Mouse (Mus musculus) kidney, postnatal 14 days (tissue): ENCODE results near the gene Rpl5.
A peak's percentile ranks its signal among the peaks of the same experiment; 100 is the strongest.

Source experiments
- DNase-seq: peaks from one replicate; pipeline ENCODE4 v3.0.0; 2022; ENCODE audit warnings: mixed read lengths

The Rpl5 gene

DNA sequence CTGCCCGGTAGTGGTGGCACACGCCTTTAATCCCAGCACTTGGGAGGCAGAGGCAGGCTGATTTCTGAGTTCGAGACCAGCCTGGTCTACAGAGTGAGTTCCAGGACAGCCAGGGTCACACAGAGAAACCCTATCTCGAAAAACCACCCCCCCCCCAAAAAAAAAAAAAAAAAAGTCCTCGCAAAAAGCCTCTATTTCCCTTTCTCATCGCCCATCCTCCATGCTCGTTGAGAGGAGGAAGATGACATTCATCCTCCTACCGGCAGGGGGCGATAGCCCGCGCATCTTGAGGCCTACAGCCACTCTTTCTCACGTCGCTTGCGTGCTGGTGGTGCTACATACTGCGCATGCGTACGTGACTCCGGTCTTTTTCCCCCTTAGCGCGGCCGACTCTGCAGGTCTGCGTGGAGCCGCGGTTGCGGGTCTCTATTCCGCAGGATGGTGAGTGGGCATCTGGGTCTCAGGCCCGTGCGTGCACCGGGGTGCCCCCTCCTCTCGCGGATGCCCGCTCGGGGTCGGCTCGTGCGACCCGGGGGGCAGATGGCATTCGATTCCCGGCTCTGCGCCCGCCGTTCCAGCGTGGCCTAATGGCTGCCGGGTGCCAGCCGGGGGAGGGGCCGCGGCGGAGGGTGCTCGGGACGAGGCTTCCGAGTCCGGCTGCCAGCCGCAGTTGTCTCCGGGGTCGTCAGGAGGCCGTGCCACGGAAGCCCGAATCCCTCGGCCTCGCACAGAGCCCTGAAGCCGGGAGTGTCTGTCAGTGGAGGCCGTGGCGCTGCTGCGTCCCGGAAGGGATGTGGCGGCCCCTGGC lies at the start of gene Rpl5:
Gene Rpl5 (plus strand): TSS at position 297 of the 808 bp plus-strand sequence.
- peak; percentile 96 for DNase-seq

DNA sequence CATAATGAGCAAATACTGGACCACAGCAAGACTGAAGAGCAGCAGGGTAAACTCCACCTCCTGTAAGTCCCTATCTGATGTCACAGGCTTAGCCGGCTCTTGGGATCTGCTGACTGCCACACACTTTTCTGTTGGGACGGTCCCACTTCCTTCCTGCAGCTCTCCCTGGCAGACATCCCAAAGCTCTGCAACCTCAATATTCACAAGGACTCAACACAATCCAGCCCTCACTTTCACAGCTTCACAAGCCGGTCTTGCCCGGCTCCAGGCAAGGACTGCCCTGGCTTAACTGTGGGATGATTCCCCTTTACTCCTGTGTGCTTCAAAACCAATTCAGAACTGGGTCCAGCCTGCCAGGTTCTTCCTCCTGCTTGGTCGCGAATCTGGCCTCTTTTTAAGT lies 46.5 kb upstream of the Rpl5 start:
- peak; percentile 69 for DNase-seq

DNA sequence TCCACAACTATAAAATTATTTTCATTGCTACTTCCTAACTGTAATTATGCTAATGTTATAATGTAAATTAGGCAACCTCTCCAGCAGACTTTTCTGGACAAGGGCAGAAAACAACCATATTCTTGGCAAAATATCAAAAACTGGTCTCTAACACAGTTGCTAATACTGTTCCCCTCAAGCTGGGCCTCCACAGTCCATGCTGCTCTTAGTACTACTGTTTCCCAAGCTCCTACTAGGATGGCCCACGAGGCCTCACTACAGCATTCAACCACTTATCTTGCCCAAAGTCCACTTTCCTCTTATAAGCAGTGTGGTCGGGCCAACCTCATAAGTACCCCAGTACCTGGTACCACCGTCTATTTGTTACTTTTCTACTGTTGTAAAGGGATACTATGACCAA lies 45.7 kb upstream of the Rpl5 start:
- no peak for DNase-seq

DNA sequence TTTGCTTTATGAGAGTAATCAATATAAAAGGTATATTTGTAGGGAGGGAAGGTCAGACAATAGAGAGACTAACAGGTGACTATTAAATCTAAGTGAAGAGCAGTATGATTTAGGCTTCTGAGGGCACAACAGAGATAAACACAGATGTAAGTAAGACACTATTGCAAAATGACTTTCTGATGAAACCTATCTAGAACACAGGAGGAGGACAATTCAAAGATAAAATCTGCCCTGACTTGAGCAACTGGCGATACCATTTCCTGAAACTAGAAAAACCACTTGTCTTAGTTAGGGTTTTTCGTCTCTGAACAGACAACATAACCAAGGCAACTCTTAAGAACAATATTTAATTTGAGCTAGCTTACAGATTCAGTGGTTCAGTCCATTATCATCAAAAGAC lies 44.8 kb upstream of the Rpl5 start:
- DNase-seq: no peak

DNA sequence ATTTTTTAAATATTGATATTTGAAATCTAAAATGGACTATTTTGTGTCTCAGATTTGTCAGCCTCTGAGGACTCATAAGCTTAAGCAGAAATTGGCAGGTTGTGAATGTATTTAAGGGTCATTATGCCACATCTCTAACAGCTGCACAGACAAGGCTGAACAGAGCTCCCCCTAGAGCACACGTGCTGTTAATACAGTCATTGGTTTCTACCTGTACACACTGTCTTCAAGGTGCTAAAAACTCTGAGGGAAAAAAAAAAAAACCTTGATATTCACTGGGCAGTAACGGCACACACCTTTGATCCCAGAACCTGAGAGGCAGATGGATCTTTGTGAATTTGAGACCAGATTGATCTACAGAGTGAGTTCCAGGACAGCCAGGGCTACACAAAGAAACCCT lies 41.3 kb upstream of the Rpl5 start:
- DNase-seq: no peak

DNA sequence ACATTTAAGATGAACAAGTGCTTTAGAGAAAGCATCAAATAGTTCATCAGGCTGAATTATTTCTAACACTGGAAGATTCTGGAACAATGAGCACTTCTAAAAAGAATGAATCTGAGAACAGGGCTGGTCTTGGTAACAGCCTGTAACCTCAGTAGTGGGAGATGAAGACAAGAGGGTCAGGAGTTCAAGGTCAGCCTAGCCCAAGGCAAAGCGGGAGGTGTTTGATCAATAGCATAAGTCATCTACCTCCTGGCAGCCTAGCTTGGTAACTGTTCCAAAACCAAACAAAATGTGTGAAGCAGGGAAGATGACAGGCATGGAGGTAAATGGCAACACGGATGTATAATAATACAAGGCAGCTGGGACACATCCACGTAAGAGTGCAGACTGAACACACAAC lies 36.3 kb upstream of the Rpl5 start:
- DNase-seq: no peak

DNA sequence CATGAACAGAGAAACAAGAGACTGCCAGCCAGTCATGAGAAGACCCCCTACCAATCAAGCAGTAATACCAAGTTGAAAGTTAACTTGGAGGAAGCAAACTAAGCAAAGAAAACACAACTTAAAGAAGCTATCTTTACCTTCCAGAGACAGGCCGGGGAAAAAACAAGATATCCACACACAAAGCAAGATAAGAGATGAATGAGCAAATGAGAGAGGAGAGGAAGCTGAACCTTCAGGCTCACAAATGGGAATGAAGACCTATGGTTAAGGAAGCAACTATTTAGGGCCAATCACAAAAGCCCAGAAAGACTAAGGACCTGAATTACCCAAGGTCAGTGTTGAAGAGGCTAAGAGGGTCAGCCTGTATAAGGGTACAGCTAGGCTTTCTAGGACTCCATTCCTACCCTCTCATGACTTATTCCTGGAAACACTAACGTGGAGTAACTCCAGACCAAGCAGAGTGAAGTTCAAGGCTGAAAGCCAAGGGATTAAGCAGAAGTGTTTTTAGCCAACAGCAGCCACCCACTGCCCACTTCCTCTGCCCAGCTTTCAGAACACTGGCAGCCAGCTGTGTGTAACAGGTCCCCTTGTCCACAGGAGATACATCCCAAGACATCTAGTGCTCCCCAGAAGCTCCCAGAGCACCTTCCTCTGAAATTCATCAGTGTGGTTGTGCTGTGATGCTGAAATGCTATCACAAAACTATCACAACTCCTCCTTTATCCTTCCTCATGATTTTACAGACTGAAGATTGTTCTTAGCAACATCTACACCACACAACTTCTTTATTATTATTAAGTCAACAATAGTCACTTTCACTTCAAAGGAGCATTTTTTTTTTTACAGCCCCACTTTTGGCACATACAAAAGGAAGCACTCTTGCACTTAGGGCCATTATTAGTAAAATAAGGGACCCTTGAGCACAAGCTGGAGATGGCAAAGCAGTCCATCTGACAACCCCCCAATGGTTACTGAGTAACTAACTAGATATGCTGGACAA lies 33.9 kb upstream of the Rpl5 start:
- DNase-seq: peak; percentile 28

DNA sequence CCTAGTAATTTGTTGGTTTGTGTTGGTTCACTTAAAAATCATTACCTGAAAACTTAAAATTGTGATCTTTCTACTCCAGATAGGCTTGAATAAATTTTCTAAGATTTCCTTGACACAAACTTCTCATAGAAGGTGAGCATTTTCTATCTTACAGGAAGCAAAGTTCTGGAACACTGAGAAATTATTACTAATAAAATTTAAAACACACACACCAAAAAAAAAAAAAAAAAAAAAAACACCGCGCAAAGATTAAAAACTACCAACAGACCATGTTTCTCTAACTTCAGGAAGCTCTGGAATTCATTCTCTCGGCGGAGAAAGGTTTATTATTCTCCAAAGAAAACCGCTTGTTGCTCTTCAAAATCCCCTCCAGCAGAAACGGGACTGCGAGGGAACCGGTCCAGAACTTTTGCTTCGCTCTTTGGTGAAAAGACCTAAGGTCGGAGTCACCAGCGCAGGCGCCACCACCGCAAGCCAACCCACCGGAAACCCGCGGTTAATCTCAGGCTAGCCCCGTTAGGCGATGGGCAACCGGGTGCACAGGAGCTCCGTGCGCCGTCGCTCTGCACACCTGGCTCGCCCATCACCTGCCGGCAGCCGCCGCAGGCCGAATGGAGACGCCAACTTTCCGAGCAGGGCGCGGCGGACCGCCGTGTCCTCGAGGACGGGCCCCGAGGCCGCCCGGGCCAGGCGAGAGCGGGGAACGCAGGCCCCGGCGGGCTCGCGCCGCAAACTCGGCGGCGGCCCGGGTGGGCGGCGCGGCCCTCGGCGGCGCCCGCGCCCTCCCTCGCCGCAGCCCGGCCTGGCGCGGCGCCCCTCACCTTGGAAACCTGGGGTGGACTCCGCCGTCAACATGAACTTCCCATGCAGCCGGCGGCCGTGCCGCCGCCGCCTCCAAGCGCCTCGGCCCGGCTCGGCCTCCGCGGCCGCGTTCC lies 32.1 kb upstream of the Rpl5 start:
- peak; percentile 78 for DNase-seq

DNA sequence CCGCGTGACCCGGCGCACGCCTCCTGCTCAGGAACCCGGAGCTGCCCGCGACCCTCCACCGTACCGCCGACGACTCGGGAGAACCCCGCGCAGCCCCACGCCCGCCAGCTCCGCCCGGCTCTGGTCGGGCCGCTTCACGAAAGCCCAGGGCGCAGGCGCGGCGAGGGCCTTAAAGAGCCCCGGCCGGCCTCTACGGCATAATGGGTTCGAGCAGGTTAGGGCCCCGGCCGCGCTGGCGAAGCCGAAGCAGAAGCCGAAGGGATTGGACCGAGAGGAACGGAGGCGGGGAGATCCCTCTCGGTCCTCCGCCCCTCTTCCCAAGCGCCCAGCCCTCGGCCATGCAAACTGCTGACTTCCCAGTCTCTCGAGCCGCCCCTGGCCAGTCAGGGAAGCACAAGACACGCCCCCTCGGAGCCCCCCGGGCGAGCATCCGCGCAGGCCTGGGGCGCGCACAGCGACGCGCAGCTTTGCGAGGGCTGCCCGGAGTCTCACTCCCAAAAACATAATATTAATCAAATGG lies 31.3 kb upstream of the Rpl5 start:
- DNase-seq: peak; percentile 97

DNA sequence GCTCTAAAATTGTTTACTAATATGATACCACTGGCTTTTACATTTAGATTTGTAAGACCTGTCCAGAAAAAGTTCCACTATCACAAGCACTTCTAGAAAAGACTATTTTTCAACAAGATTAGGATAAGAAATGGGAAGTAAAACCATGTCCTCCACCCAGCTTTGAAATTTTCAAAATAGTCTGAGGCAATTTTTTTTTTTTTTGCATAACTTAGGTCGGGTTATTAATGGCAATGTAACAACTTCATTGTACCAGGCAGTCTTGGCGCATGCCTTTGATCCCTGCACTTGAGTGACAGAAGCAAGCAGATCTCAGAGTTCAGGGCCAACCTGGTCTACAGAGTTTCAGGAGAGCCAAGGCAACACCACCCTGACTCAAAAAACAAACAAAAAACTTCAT lies 30.6 kb upstream of the Rpl5 start:
- DNase-seq: no peak

DNA sequence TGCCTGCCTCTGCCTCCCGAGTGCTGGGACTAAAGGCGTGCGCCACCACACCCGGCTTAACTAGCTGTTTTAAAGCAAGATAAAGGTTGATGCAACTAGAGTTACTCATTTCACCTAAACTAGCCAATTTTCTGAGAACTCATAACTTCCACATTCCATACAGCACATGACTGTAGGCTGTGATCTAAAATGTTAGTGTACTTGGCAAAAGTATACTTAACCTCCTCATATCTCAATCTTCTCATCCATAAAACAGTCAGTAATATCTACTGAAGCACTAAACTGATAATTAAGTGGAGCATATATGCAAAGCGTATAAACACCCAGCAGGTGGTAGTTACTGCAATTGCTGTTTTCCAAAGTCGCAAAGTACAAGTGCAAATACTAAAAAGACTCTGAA lies 27.0 kb upstream of the Rpl5 start:
- DNase-seq: no peak

DNA sequence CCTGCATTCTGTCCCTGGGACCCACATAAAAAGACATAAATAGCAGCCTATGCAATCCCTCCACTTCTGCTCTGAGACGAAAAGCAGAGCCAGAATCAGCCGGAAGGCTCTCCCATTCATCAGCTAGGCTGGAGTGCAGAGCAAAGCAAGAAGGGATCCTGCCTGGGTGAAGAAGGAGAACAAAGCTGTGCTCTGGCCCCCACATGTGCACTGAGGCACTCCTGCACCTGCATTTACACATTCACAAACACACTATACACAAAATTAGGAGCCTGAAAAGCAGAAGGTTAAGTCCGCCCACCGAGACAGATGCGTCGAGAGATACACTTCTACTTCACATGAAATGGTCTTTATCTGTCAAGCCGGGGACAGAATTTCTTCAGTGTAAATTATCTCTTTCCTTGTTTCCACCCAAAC lies 26.4 kb upstream of the Rpl5 start:
- DNase-seq: no peak

DNA sequence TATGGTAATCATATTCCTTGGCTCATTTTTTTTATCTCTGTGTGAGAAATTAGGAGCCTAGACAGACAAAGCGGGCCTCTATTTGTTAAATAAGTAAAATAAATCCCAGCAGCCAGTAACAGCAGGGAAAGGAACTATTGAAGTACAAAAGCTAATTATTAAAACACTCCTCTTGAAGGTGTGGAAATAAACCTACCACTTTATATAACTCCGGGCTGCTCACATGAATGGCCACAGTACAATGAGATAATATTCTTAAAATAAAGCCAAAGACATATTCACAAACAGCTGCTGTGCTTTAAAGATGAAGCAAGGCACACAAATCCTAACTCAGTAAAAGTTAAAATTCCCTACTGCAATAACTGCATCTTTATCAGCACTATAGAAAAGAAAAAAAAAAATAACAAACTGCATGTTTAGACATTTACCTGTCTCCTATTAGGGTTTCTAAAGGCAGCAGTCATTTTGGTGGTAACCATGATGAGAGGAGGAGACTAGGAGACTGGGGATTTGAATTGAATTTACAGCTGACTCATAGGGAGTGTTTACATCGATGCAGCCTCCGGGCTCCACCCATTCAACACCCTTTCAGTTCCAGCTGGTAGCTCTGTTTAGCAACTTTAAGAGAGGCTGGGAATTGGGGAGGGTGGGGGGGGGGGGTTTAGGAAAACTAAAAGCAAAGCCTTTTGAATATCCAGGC lies 25.6 kb upstream of the Rpl5 start, which contains the start of gene Evi5:
Gene Evi5 (minus strand): TSS at position 547 of the 700 bp plus-strand sequence.
- DNase-seq: peak; percentile 21

DNA sequence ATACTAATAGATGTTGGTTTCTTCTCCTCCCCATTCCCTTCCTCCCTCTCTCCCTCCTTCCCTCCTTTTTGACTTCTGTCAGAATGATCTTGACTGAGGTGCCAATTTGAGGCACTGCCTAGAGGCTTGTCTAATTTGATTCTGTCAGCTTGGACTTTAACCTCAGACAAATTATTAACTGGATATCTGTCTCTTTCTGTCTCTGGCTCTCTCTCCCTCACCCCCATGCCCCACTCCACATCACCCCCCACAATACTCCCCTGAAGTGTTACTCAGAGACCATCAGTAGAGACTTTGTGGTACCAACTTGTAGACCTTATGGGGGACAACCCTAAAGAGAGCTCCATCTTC lies 25.1 kb upstream of the Rpl5 start:
- DNase-seq: peak; percentile 33

DNA sequence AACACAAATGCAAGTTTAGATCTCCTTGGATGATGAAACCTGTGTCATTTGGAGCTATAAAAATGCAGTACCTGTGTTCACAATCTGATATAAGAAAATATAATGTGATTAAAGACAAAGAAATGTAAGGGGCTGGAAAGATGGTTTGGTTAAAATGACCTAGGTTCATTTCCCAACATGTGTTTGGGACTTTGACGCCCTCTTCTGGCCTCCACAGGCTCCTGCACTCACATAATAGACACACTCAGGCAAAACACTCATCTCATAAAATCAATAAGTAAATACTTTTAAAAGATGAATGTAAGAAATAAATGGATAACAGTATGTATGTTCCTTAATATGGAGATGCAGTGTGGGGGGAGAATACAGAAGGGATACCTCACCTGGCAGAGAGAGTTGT lies 23.2 kb upstream of the Rpl5 start:
- DNase-seq: no peak

DNA sequence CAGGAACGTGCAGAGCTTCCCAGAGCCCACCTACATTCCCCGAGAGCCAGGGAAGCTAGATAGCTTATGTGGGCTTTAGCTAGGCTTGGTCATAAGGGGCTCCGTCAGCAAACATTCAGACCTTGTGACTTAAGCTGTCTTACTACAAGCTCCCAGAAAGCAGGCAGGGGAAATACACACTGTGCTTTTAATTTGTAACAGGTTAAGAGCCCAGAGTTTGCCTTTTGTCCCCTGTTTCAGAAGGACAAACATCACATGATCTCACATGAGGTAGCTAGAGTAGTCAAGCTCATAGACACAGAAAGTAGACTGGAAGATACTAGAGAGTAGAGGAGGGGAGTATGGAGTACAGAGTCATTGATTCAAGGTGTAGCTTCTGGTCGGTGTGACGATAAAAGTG lies 19.6 kb upstream of the Rpl5 start:
- DNase-seq: peak; percentile 74

DNA sequence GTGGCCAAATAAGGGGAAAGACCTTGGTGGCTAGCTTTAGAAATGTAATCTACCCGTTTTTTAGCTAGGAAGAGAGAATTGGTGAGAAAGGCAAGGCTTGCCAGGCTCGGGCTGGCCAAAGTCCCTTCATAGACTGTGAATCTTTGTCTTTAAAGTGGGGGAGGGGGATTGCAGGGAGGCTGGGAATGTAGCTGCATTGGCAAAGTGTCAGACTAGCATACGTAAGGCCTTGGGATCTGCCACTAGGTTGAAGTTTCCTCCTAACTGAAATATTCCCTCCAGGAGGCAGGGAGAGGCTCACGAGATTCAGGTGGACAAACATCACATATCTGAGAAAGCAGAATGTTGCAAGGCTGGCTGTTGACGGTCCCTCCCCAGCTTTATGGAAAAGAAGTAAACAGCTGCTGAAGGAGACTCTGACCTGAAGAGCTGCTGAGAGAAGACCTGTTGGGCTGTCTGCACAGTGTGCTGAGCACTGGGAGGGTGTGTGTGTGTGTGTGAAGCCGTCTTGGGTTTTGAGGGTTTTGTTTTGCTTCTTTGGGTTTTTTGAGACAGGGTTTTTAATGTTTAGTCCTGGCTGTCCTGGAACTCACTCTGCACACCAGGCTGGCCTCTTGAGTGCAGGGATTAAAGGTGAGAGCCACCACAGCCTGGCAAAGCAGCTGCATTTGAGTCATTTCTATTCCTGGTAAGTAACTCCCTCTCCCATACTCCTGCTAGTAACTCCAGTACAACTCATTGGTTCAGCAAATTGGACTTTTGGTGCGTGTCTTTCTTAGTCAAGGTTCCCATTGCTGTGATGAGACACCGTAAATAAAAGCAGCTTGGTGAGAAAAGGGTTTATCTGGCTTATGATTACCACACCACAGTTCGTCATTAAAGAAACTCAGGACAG lies 10.1 kb upstream of the Rpl5 start:
- peak; percentile 82 for DNase-seq

DNA sequence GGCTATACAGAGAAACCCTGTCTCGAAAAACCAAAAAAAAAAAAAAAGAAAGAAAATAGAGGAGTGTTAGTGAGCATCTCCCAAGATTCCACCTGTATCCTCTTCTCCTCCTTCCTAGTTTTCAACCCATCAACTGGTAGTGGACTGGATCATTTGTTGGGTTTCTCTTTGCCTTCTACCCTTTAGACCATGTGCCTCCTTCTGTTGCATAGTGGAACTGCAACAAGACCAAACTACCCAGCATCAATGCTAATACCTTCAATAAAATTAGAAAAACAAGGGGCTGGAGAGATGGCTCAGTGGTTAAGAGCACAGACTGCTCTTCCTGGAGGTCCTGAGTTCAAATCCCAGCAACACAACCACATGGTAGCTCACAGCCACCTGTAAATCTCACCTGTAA lies 8.8 kb upstream of the Rpl5 start:
- DNase-seq: peak; percentile 24

DNA sequence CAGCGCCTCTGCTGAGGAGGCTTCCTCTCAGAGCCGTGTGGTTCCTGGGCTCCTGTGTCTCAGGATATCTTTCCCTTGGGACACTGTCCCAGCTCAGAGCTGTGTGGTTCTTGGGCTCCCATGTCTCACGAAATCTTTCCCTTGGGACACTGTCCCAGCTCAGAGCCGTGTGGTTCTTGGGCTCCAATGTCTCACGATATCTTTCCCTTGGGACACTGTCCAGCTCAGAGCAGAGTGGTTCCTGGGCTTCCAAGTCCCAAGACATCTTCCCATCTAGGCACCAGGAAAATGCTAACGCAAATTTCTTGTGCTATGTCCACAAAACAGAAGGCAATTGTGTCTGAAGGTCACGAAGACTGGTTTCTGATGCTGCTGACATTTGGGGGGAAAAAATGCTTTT lies 5.6 kb upstream of the Rpl5 start:
- no peak for DNase-seq

DNA sequence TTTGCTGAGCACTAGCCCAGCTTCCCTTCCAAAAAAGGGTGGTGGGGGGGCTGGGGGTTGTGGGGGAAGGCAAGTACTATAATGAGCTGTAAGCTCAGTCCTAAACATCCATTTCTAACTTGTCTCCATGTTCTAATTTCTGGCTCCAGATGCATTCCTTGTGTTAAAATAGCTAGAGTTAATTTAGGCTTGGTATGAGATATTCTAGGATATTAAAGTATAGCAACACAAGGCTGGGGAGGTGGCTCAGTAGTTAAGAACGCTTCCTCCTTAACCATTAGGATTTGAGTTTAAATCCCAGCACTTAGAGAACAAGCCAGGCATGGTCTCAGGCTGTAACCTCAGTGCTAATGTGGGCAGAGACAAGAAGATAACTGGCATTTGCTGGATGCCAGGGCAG lies 4.0 kb upstream of the Rpl5 start:
- DNase-seq: no peak
